Mouse (Mus musculus) kidney, adult 9 months (tissue): ENCODE data around the gene Olfr1183.
"Not testable (repeated sequence)": the region's sequence is repeated elsewhere in the genome, so short reads cannot be mapped to it uniquely, and the experiment has no call there.

Source experiments
- DNase-seq: peaks from one replicate; pipeline ENCODE4 v3.0.0; 2022

The Olfr1183 gene

DNA sequence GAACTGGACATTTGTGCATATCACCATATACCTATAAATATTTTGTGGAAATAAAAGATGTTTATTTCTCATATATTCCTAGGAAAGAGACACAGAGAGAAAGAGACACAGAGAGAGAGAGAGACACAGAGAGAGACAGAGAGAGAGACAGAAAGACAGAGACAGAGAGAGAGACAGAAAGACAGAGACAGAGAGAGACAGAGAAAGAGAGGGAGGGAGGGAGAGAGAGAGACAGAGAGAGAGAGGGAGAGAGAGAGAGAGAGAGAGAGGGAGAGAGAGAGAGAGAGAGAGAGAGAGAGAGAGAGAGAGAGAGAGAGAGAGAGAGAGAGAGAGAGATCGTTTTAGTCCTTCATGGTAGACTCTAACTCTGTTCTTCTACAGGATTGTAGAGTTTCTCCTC lies at the start of gene Olfr1183:
Gene Olfr1183 (plus strand): TSS at position 301 of the 400 bp plus-strand sequence.
- not testable (repeated sequence) for DNase-seq

DNA sequence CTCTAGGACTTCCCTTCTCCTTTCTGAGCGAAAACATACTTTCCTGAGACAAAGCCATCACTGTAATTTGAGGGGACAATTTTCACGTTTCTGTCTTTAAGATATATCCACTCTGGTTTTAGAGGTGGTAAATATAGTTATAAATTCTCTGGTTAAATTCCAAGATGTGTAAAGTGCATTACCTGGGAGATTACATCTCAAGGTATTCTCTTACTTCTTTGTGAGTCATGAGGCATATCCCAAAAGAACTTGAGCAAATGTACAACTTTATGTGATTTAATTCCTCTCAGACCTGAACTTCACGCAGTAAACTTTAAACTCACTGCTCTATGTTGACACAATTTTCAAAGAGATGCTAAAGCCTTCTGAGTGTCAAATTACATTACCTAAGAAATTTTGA lies 48.3 kb upstream of the Olfr1183 start, which contains the start of gene Olfr1179:
Gene Olfr1179 (minus strand): TSS at position 101 of the 400 bp plus-strand sequence.
- DNase-seq = no peak

DNA sequence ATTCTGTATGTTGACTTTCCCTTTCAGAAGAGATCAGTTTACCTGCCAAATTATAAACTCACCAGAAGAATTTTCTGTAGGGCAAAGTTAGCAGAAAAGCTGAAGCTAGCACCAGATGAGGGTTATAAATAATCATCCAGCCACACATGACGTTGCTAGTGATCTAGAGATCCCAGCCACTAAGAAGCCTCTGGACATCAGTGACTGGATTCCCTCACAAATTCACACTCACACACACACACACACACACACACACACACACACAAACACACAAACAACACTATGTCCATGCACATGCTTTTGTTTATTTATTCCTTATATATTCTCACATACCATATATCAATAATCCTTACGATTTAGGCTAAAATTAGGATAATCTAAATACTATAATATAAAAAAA lies 35.6 kb upstream of the Olfr1183 start, which contains the start of gene Olfr1180:
Gene Olfr1180 (minus strand): TSS at position 101 of the 400 bp plus-strand sequence.
- no peak for DNase-seq

DNA sequence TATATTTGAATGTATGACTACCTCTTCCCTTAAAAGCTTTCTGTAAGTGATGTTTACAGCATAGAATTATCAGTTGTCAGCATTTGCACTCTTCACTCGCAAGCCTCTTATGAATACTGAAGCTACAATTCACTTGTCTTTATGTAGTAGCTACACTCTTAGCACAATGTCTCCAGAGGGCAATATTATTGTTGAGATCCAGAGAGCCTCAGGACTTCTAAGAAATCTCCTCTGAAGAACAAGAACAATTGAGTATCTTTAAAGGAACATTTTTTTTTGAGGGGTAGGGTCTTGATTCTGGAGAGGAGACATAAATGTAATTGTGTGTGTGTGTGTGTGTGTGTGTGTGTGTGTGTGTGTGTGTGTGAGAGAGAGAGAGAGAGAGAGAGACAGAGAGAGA lies 28.6 kb upstream of the Olfr1183 start, which contains the start of gene Olfr1181:
Gene Olfr1181 (minus strand): TSS at position 101 of the 400 bp plus-strand sequence.
- no peak for DNase-seq

DNA sequence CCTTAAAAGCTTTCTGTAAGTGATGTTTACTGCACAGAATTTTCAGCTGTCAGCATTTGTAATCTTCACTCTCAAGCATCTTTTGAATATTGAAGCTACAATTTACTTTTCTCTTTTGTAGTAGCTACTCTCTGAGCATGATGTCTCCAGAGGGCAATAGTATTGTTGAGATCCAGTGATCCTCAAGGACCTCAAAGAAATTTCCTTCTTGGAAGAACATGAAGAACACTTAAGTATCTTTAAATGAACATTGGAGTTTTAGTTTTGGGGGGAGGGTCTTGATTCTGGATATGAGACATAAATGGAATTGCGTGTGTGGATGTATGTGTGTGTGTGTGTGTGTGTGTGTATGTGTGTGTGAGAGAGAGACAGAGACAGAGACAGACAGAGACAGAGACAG lies 5.6 kb upstream of the Olfr1183 start, which contains the start of gene Gm13757:
Gene Gm13757 (minus strand): TSS at position 101 of the 400 bp plus-strand sequence.
- no peak for DNase-seq

DNA sequence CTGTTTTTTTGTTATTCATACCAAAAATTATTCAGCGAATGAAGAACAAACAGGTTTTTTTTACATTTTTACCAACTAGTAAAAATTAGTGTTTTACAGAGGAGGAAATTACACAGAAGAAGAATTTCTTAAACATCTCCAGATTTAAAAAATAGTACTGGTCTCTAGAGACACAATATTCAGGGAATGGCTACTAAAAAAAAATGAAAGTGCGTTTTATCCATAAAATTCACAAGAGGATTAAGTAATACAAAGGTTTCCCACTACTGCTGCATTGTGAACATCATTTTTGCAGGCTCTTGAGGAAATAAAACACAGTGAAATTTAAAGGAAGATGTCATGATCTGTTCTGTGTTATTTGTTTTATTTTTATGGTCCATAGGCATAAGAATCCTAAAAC lies 28.6 kb downstream of the Olfr1183 start, which contains the start of gene Olfr1184:
Gene Olfr1184 (plus strand): TSS at position 301 of the 400 bp plus-strand sequence.
- no peak for DNase-seq

DNA sequence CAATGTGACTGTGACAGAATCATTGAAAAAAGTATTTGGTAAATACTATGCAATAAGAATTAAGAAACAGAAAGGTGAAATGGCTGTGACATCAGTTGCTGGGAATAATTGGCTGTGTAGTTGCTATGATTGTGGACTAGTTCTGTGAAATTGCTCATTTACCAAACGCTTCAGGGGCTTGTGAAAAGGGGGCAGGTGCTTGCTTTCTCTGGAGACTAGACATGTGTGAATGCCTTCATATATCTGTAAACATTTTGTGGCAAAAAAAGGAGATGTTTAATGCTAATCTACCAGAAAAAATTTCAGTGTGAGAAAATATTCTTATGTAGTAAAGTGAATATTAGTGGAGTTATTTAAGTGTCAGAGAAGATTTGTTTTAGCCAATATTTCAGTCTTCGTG lies 38.4 kb downstream of the Olfr1183 start, which contains the start of gene Olfr1185-ps1:
Gene Olfr1185-ps1 (plus strand): TSS at position 301 of the 400 bp plus-strand sequence.
- no peak for DNase-seq

DNA sequence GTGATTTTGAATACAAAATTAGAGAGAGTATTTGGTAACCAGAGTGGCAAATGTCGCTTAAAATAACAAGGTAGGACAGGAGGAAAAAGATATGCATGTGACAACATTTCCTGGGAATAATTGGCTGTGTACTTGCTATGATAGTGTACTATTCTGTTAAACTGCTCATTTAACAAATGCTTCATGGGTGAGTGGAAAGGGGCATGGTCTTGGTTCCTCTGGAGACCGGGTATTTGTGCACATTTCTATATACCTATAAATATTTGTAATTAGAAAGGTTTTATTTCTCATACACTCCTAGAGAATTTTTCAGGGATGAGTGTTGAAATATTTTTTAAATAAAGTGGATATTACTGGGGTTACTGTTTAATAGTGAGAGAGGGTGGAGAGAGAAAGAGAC lies 63.6 kb downstream of the Olfr1183 start, which contains the start of gene Olfr1186:
Gene Olfr1186 (plus strand): TSS at position 301 of the 400 bp plus-strand sequence.
- no peak for DNase-seq
